32 mouse cellular contexts compared by ENCODE assay signal in genomic region chr4:150435590-150435989, GRCm38 (mm10).
"Had no signal": no experiment of that assay in that cellular context is flagged by ENCODE, and none has a peak within 500 bp of the region (broad histone marks: within the 10 kb centered on the region; RNA-seq: fewer than 3 reads in every experiment).

No protein-coding gene starts in this region.

- DNase-seq: heart, postnatal 10 days; heart, postnatal 4 days; kidney, adult 11 months; kidney, adult 18-20 months; kidney, adult 2 months; kidney, adult 8-10 months; kidney, adult 9 months; kidney, postnatal 10 days; kidney, postnatal 14 days; kidney, postnatal 25 days; kidney, postnatal 36 days; kidney, postnatal 4 days; layer of hippocampus, adult 9-11 months; layer of hippocampus, postnatal 36 days had no signal

- H3K9me3 ChIP-seq: heart, embryonic 10.5 days; heart, embryonic 12.5 days; hindbrain, embryonic 10.5 days; hindbrain, embryonic 12.5 days; hindbrain, embryonic 13.5 days; hindbrain, embryonic 15.5 days; intestine, embryonic 15.5 days; kidney, embryonic 15.5 days had no signal

- H3K27ac ChIP-seq: heart, embryonic 10.5 days; hindbrain, embryonic 10.5 days; hindbrain, embryonic 12.5 days; hindbrain, embryonic 13.5 days; hindbrain, embryonic 14.5 days; hindbrain, embryonic 15.5 days; hindbrain, postnatal 0 days; intestine, embryonic 15.5 days; kidney, embryonic 15.5 days; kidney, postnatal 0 days; layer of hippocampus, adult 2 months; left cerebral cortex, adult 2 months had no signal

- ATAC-seq: hindbrain, embryonic 16.5 days; hindbrain, postnatal 0 days; inflammation-experienced regulatory T-cells, adult 6 months; intestine, embryonic 15.5 days; intestine, embryonic 16.5 days; intestine, postnatal 0 days had no signal

- H3K27me3 ChIP-seq: heart, embryonic 12.5 days; hindbrain, embryonic 12.5 days; hindbrain, embryonic 13.5 days; hindbrain, embryonic 15.5 days; intestine, embryonic 15.5 days; kidney, embryonic 15.5 days had no signal

- H3K4me1 ChIP-seq: intestine, embryonic 15.5 days had no signal

- H3K36me3 ChIP-seq: hindbrain, embryonic 15.5 days had no signal

- H3K9ac ChIP-seq: heart, embryonic 12.5 days; hindbrain, embryonic 12.5 days; hindbrain, embryonic 13.5 days; hindbrain, embryonic 14.5 days; hindbrain, embryonic 15.5 days; intestine, embryonic 15.5 days; kidney, embryonic 15.5 days had no signal

- H3K4me3 ChIP-seq: heart, embryonic 10.5 days; heart, embryonic 12.5 days; hindbrain, embryonic 10.5 days; hindbrain, embryonic 12.5 days; hindbrain, embryonic 13.5 days; hindbrain, embryonic 15.5 days; intestine, embryonic 15.5 days; kidney, embryonic 15.5 days; layer of hippocampus, adult 2 months; left cerebral cortex, adult 2 months had no signal

- H3K4me2 ChIP-seq: heart, embryonic 11.5 days; heart, embryonic 12.5 days; hindbrain, embryonic 12.5 days; hindbrain, embryonic 13.5 days; hindbrain, embryonic 14.5 days; hindbrain, embryonic 15.5 days; intestine, embryonic 15.5 days; kidney, embryonic 15.5 days had no signal
